Mouse (Mus musculus): ENCODE measurements around the gene Mtmr11.
A peak's percentile ranks its signal among the peaks of the same experiment; 100 is the strongest.
"Not testable (repeated sequence)": the region's sequence is repeated elsewhere in the genome, so short reads cannot be mapped to it uniquely, and the experiment has no call there.

The Mtmr11 gene

GRCm38 (mm10) chr3:96172197-96173178, 10.7 kb downstream of the Mtmr11 start, which contains the start of gene Sf3b4:
Sf3b4 (plus strand) TSS chr3:96172332.
- peak; percentile 75 to 82 for DNase-seq (ENCODE audit: low spot score in 2 of 2)

- DNase-seq (ENCODE audit: low spot score in 2 of 2): no peak
Measured at GRCm38 (mm10) chr3:96173185-96173584, 11.4 kb downstream of the Mtmr11 start.

GRCm38 (mm10) chr3:96174042-96174441, 12.2 kb downstream of the Mtmr11 start:
- not testable (repeated sequence) for DNase-seq (ENCODE audit: low spot score in 2 of 2)

GRCm38 (mm10) chr3:96175251-96175650, 13.4 kb downstream of the Mtmr11 start:
- DNase-seq (ENCODE audit: low spot score in 2 of 2): no peak

DNA sequence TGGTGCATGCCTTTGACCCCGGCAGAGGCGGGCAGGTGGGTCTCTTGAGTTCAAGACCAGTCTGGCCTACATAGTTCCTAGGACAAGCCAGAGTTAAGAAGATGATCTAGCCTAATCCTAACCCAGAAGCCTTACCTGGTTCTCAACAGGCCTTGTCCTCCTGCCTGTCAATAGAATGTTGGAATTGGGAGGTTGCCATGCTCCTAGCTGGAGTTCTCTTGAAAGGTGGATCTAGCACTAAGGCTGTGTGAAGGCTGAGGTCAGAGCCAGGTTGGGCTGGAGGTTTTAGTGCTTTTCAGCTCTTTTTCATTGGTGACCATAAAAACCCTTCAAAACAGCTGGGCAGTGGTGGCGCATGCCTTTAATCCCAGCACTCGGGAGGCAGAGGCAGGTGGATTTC, 16.6 kb downstream of the Mtmr11 start:
- no peak for DNase-seq (ENCODE audit: low spot score in 2 of 2)

DNA sequence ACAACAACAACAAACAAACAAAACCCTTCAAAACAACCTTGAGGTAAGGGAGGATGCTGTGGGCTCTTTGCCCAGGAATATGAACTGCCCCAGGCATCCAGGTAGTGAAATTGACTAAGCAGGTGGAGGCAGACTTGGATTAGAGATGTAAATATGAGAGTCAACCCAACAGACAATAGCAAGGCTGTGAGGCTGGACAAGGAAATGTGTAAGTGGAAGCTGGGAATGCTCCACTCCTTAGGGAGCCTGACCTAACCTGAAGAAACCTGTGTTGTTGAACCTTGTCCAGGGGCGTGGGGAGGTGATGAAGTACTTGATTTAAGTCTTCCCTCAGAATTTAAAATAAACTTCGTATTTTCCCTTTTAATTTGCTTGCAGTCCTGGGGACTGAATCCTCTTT, 17.1 kb downstream of the Mtmr11 start:
- no peak for DNase-seq (ENCODE audit: low spot score in 2 of 2)

- no peak for DNase-seq (ENCODE audit: low spot score in 2 of 2)
Measured at GRCm38 (mm10) chr3:96179531-96179930, 17.7 kb downstream of the Mtmr11 start.

- peak in 1 of 2 experiments; percentile 63 for DNase-seq (ENCODE audit: low spot score in 2 of 2)
Measured at GRCm38 (mm10) chr3:96180727-96181477, 19.1 kb downstream of the Mtmr11 start, which contains the start of gene Sv2a. Sv2a (plus strand) TSS chr3:96181151.

GRCm38 (mm10) chr3:96181510-96182381, 19.9 kb downstream of the Mtmr11 start:
- no peak for DNase-seq (ENCODE audit: low spot score in 2 of 2)

- no peak for DNase-seq (ENCODE audit: low spot score in 2 of 2)
Measured at GRCm38 (mm10) chr3:96182382-96182776, 20.6 kb downstream of the Mtmr11 start.

DNA sequence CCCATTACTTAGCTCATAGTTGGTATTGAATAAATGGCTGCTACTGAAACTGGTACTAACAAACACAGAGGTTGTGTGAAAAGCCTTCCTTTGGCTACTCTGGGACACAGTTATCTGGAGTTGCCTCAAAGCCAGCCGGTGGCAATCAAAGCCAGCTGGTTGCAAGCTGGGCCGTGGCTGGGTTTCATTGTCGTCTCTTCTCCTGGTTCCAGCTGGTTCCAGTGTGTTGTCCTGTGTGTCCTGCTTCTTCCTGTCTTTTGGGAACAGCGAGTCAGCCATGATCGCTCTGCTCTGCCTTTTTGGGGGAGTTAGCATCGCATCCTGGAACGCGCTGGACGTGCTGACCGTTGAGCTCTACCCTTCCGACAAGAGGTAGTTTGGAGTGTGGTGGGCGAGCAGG, 31.2 kb downstream of the Mtmr11 start:
- DNase-seq (ENCODE audit: low spot score in 2 of 2): no peak

- DNase-seq (ENCODE audit: low spot score in 2 of 2): no peak
Measured at GRCm38 (mm10) chr3:96194966-96195365, 33.2 kb downstream of the Mtmr11 start.

GRCm38 (mm10) chr3:96195616-96196313, 34.0 kb downstream of the Mtmr11 start:
- DNase-seq (ENCODE audit: low spot score in 2 of 2): no peak

GRCm38 (mm10) chr3:96196437-96197128, 34.8 kb downstream of the Mtmr11 start:
- DNase-seq (ENCODE audit: low spot score in 2 of 2): no peak

- peak; percentile 92 to 94 for DNase-seq (ENCODE audit: low spot score in 2 of 2)
Measured at GRCm38 (mm10) chr3:96197129-96197749, 35.4 kb downstream of the Mtmr11 start.

DNA sequence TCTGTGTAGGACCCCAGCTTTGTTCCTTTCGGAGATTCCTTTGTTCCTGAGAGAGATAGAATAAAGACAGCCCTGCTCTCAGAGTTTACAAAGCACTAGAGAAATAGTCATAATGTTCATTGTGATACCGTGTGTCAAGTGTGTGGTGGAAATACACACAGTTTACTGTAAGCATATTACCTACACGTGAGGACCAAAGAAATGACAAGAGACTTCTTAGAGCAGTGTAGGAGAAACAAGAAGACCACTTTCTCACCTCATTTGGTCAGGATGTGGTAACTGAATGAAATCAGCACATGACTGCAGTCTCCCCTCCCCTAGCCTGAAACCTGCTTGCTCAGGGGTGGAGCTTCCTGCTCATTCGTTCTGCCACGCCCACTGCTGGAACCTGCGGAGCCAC, 36.4 kb downstream of the Mtmr11 start:
- no peak for DNase-seq (ENCODE audit: low spot score in 2 of 2)

DNA sequence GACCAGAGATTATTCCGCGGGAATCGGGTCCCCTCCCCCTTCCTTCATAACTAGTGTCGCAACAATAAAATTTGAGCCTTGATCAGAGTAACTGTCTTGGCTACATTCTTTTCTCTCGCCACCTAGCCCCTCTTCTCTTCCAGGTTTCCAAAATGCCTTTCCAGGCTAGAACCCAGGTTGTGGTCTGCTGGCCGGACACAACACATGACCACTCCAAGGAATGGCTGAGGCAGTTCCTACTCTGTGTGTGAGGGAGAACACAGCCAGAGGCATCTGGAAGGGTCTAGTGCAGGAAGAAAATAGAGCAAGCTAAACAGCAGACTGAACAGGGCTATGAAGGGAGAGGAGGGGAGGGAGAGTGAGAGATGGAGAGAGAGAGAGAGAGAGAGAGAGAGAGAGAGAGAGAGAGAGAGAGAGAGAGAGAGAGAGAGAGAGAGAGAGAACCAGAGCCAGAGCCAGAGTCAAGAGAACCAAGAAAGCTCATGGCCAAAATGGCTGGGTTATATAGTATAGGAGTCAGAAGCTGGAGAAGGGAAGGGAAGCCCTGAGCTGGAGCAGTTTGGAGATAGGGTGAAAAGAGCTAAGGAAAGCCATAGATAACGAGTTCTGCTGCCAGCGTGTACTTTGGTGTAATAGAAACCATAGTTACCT, 36.9 kb downstream of the Mtmr11 start:
- not testable (repeated sequence) for DNase-seq (ENCODE audit: low spot score in 2 of 2)

GRCm38 (mm10) chr3:96199731-96200130, 37.9 kb downstream of the Mtmr11 start:
- no peak for DNase-seq (ENCODE audit: low spot score in 2 of 2)

DNA sequence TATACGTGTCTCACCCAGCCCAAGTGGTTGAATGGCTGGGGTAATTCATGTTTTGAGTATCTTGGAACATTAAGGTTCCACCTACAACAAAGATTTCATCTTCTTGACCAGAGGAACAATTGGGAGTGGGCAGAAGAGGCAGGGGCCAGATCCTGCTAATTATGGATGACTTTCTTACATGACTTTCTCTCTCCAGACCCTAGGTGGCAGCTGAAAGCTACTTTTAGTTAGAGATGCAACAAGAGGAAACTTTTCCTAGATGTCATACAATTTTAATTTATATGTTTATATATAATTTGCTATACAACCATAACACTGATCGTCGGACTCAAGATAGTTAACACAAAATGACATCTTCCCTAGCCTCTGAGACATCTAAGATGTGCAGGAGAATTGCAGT, 46.0 kb downstream of the Mtmr11 start:
- DNase-seq (ENCODE audit: low spot score in 2 of 2): no peak
